Mouse (Mus musculus): Measurements from ENCODE around the gene Car14.

The Car14 gene

GRCm38 (mm10) chr3:95856115-95856514 is 48.4 kb downstream of the Car14 start:
- DNase-seq (ENCODE audit: low read depth, low spot score), result no peak

DNA sequence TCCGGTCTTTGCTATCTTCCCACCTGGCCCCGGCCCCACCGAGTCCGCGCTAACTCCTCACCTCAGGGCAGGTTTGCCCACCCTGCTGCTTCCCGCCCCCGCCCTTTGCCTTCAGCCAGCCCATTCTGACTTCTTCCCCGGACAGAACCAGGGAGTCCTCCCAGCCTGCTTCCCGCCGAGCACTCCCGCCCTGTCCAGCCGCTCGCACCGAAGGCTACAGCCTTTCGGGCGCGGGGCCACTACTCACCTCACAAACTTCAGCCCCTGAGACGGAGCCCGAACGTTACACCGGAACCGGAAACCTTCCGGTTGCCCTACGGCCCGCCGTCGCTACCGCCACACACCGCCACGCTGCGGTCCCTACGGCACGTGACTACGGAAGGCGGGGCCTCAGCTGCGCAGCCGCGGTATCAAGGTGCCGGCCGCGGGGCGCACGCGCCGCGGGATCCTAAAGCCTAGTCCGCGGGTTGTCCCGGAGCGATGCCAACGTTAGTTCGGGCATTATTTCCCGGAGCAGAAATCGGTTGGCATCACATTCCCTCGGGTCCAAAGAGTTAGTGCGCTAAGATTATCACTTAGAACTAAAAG is 48.9 kb downstream of the Car14 start, which contains the start of gene Prpf3:
Gene Prpf3, minus strand, starts transcription at position 384 of the 588 bp plus-strand sequence.
- DNase-seq (ENCODE audit: low read depth, low spot score), result peak; percentile 96

DNA sequence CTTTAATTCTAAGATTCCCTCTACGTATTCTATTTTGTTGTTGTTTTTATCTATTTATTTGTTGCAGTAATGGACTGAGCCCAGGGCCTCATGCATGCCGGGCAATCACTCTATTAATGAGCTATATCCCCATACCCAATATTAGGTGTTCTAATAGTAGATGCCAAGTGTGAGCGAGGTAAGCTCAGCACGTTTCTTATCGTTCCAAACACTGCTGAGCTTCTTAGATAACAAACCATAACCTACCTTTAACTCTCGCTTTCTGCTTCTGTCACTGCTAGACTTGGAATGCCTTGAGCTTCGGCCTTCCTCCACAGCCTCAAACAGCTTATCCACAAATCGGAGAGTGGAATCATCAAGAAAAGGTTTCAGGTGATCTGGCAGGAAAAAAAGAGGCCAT is 53.2 kb downstream of the Car14 start:
- no peak for DNase-seq (ENCODE audit: low read depth, low spot score)

GRCm38 (mm10) chr3:95850611-95851010 is 53.9 kb downstream of the Car14 start:
- no peak for DNase-seq (ENCODE audit: low read depth, low spot score)
